Mouse (Mus musculus): ENCODE data around the gene Zdhhc23. TPM values are rescaled to one million over a fixed set of nuclear protein-coding genes. Genes with fewer than 3 reads are reported as not detected.

The Zdhhc23 gene
- total RNA-seq (2021): 10 to 100 TPM; 40.8 to 46.1 TPM
- long read RNA-seq, full-length matches to known transcripts: 6 of 44 reads
- long read RNA-seq, partial matches to known transcripts: 2 of 44 reads
- long read RNA-seq, other reads (novel, unspliced or antisense): 36 of 44 reads

DNA sequence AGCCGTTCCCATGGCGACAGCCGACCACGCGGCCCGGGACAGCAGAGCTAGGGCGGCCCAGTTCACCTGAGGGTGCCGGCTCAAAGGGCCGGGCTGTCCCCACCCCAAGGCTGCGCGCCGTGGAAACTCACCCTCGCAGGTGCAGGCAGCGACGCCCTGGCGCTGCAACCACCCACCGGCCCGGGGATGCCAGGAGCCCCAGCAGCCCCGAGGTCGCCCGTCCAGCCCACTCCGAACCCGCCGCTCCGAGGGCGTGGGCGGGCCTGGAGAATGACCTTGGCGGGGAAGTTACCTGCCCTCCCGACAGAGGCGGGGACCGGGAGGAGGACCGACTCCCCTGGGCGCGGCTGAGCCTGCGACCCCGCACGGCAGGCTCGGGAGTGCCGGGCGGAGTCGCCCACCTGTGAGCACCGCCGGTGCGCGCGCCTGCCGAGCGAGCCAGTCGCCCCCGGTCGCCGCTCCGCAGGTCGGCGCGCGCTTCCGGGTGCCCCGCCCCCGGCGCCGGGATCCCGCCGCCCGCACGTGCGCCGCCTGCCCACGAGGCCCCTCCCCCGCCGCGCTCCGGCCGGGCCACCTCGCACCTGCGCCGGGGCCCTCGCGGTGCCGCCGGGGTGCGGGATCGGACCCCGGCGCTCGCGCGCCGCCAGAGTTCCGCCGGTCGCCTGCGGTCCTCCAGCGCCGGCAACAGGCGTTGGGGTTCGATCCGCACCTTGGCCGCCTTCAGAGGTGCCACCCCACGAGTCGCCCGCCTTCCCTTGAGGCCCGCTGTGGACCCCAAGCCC is at the start of gene Zdhhc23:
Zdhhc23 (minus strand) TSS at position 464 of the 782 bp plus-strand sequence.
- DNase-seq (ENCODE audit: low spot score in 2 of 2): no peak

DNA sequence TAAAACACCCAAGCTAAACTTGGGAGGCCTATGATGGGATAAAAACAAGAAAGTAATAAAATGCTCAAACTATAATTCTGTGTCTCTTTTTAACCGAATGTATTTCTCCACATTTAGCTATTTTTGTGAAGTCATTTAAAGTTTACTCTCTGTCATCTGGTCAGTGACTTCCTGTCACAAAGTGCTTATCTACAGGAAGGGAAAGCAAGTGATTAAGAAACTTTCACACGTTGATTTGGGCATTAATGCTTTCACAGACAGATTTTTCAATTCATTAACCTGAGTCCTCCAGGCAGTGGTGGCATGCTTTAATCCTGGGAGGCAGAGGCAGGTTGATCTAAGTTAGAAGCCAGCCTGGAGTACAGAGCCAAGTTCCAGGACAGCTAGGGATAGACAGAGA is 49.7 kb upstream of the Zdhhc23 start:
- no peak for DNase-seq (ENCODE audit: low spot score in 2 of 2)

- no peak for DNase-seq (ENCODE audit: low spot score in 2 of 2)
Observed at GRCm38 (mm10) chr16:44026822-44027221, 47.2 kb upstream of the Zdhhc23 start.

- DNase-seq (ENCODE audit: low spot score in 2 of 2): no peak
Observed at GRCm38 (mm10) chr16:44026210-44026609, 46.6 kb upstream of the Zdhhc23 start.

GRCm38 (mm10) chr16:44018986-44019548 is 39.5 kb upstream of the Zdhhc23 start:
- DNase-seq (ENCODE audit: low spot score in 2 of 2): no peak

DNA sequence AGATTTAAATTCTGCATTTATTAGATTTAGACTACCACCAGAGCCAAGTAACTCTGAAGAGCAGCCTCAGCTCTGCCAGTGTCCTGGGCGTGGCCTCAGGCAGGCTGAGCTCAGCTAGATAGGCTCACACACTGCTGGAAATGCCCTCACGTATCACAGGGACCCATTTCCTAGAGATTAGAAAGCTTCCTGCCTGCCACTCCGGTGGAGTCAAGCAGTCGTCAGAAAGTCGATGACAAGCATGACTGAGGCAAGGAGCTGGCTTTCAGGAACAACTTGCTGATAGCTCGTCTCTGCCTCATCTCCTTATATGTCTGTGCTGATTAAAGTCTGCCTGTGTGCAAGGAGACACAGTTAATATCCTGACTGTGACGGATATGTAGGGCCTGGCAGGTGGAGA is 38.8 kb upstream of the Zdhhc23 start:
- no peak for DNase-seq (ENCODE audit: low spot score in 2 of 2)

GRCm38 (mm10) chr16:44017707-44018106 is 38.1 kb upstream of the Zdhhc23 start:
- no peak for DNase-seq (ENCODE audit: low spot score in 2 of 2)

GRCm38 (mm10) chr16:44016164-44016563 is 36.6 kb upstream of the Zdhhc23 start:
- DNase-seq (ENCODE audit: low spot score in 2 of 2): no peak

DNA sequence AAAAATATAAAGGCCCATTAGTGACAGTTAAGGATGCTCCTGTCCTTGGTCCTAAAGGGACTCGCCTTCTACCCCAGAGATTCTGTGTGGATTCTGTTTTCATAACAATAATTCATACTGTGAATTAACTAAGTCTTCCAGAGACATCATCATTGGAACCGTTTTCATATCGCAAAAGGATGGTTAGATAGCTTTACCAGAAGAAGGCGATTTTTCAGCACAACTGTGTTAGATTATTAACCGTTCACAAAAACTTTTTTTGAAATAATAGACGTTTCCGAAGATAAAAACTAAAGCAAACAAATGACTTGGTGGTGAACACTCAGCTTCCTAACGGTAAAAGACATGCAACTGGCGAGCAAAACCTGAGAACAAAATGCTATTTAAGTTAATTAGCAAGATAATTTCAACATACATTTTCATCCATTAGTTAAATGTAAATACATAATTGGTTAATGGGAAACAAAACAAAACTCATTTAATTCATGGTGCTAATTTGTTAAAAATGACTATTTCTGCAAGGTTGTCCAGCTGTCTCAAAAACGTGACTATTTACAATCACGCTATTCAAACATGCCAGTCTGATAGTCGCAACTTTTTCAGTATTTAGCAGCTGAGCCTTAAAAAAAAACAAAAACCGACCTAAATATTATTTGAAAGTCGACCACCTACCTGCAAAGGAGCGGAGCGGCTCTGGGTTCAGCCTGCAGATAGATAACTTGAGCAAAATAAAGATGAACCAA is 36.0 kb upstream of the Zdhhc23 start:
- DNase-seq (ENCODE audit: low spot score in 2 of 2): no peak

DNA sequence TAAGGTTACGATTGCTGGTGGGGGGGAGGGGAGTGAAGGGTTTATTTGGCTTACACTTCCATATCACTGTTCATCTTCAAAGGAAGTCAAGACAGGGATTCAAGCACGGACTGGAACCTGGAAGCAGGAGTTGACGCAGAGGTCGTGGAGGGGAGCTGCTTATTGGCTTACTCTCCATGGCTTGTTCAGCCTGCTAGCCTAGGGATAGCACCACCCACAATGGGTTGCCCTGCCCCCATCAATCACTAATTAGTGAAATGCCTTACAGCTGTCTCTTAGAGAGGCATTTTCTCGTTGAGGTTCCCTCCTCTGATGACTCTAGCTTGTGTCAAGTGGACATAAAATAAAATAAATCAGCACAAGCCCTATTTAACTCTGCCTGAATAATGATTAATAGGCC is 31.4 kb upstream of the Zdhhc23 start:
- DNase-seq (ENCODE audit: low spot score in 2 of 2): no peak

GRCm38 (mm10) chr16:44002086-44002485 is 22.5 kb upstream of the Zdhhc23 start:
- DNase-seq (ENCODE audit: low spot score in 2 of 2): no peak

DNA sequence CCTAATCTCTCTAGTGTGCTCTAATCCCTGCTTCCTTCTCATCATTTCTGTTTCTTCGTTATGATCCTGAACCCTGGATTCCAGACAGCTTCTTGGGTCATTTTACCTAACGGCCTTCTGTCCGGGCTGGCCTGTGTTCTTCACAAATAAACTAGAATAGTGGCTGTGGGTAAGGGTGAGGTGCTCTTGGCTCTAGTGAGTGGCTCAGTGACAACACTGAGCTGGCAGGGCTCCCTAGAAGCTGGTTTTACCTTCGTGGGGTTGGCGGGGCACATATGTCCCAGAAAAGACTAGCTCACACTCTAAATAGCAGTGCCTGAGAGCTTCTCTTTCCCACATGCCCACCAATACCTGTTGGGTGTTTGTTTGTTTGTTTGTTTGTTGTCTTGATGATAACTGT is 19.9 kb upstream of the Zdhhc23 start:
- DNase-seq (ENCODE audit: low spot score in 2 of 2): no peak

GRCm38 (mm10) chr16:43999111-43999510 is 19.5 kb upstream of the Zdhhc23 start:
- DNase-seq (ENCODE audit: low spot score in 2 of 2): no peak

- DNase-seq (ENCODE audit: low spot score in 2 of 2): no peak
Observed at GRCm38 (mm10) chr16:43994623-43995022, 15.0 kb upstream of the Zdhhc23 start.

DNA sequence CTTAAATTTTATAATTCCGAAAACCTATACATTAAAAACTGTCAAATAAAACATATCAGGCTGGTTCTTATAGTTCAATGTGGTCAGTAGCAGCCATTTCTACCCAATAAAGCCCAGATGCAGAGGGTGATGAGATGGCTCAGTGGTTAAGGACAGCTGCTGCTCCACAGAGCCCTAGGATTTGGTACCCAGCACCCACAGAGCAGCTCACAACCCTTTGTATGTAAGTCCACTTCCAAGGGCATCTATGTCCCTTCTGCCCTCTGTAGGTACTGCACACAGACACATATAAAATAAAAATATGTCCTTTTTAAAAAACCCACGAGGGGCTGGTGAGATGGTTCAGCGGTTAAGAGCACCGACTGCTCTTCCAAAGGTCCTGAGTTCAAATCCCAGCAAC is 6.7 kb upstream of the Zdhhc23 start:
- no peak for DNase-seq (ENCODE audit: low spot score in 2 of 2)

DNA sequence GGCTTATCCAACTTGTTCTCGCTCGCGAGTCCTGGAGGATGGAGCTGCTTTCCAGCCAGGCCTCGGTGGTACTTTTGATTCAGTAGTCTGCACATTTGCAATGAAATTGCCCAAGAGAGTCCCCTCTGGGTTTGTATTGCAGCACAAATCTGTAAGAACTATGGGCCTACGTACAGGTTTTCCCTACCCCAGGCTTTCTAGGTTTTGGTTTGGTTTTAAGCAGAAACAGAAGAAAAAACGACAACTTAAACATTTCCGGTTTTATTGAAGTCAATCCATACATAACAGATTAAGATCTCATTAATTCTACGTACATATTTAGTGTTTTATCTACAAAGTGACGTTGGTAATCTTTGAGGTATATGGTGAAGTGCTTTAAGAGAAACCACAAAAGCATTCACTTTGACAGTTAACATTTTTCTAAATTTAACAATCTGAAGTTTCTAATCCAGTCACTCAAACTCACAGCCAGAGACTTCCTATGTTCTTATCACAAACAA is 569 bp upstream of the Zdhhc23 start:
- DNase-seq (ENCODE audit: low spot score in 2 of 2): no peak

DNA sequence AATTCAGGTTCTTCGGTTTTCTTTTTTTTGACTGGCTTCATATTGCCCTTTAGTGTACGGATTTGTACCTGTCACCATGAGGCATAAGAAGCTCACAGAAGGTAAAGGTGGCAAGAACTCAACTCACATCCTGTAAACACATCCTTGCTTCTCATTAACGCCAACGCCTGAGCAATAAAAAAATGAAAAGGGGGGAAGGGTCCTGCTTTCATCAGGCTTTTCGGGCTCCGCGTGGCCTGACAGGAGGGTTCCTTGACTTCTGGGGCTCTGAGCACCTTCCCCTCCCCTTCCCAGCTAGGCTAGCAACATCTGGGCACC is 622 bp downstream of the Zdhhc23 start:
- DNase-seq (ENCODE audit: low spot score in 2 of 2): no peak

GRCm38 (mm10) chr16:43973606-43974220 is 5.9 kb downstream of the Zdhhc23 start:
- no peak for DNase-seq (ENCODE audit: low spot score in 2 of 2)

- DNase-seq (ENCODE audit: low spot score in 2 of 2): no peak
Observed at GRCm38 (mm10) chr16:43973147-43973546, 6.4 kb downstream of the Zdhhc23 start.

DNA sequence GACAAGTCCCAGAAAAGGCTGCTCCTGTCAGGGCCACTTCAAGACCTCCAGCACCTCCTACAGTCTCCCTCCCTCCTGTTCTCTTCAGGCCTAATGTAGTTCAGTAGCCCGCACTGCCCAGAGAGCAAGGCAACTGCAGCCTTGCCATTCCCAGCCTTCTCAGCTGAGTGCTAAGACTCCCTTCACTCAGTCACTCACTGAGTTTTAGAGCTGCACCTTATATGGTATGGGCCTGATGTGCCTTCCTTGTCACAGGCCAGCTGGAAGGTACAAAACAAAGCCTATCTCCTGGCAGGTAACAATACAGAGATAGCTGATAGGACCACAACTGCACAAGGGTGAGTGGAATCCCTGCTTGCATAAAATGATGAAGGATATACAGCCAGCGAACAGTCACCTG is 7.2 kb downstream of the Zdhhc23 start:
- DNase-seq (ENCODE audit: low spot score in 2 of 2): no peak

DNA sequence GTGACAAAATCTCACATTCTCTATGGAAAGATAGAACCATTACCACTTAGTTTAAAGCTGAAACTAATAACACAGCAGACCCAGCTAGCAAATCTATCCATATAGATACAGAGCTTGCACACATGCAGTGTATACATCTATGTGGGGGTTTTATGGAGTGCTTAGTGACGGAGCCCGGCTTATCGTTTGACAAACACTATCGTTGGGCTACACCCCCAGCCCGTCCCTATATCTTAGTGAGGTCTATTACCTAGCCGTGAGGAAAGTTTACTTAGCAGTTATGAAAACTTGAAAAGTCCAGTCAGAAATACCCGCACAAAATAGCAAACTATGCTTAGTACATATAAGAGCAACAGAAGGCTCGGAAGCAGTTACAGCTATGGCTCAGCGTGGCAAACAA is 7.8 kb downstream of the Zdhhc23 start:
- no peak for DNase-seq (ENCODE audit: low spot score in 2 of 2)

GRCm38 (mm10) chr16:43971189-43971588 is 8.4 kb downstream of the Zdhhc23 start:
- DNase-seq (ENCODE audit: low spot score in 2 of 2): no peak

Data from layer of hippocampus, adult 18-20 months (tissue).